Mouse (Mus musculus): ENCODE data around the gene Rad1.

- TF ChIP-seq CTCF (IDR thresholded peaks at IDR 0.05; ENCODE audit: extremely low read depth, insufficient read depth, low read length) (no peak), POLR2A (IDR thresholded peaks at IDR 0.05; ENCODE audit: extremely low read depth, insufficient read depth, low read length) (no peak)
Observed at GRCm38 (mm10) chr15:10447102-10447501, 38.7 kb upstream of the Rad1 start.
